Mouse (Mus musculus) gastrocnemius, postnatal 10 days (tissue): ENCODE results near the gene C330021F23Rik. TPM values are rescaled to one million over a fixed set of nuclear protein-coding genes. Genes with fewer than 3 reads are reported as not detected.

Experiments used
- total RNA-seq, 2 experiments: library from RNA; stranded (reverse); gene quantifications; 2 replicates each; pipeline ENCODE4 v1.2.3; 2021

Gene C330021F23Rik
- total RNA-seq, 2 experiments from 2014 or later = 0.21 TPM; not detected in 1

Other genes with a start within 250 kb of the C330021F23Rik start
- gene A430078G23Rik, start 214.6 kb upstream of the C330021F23Rik start, total RNA-seq = under 1 TPM; 0.14 to 0.19 TPM
- 10 to 100 TPM in 1 of 2 experiments, 1 to 10 TPM in 1; 9.3 to 14.2 TPM for gene Arhgef18, start 175.0 kb upstream of the C330021F23Rik start, total RNA-seq
- 1 to 10 TPM; 3.0 to 3.6 TPM for gene Pex11g, start 100.3 kb upstream of the C330021F23Rik start, total RNA-seq
- gene Tex45, start 97.1 kb upstream of the C330021F23Rik start, total RNA-seq = under 1 TPM in 1 of 2 experiments, not detected in 1; 0.14 TPM
- 10 to 100 TPM; 16.0 to 18.7 TPM for gene Zfp358, start 74.9 kb upstream of the C330021F23Rik start, total RNA-seq
- 10 to 100 TPM; 19.0 to 23.9 TPM for gene Mcoln1, start 67.5 kb upstream of the C330021F23Rik start, total RNA-seq
- 10 to 100 TPM; 13.6 to 15.4 TPM for gene Pnpla6, start 52.6 kb upstream of the C330021F23Rik start, total RNA-seq
- gene Camsap3, start 19.3 kb downstream of the C330021F23Rik start, total RNA-seq = 1 to 10 TPM in 1 of 2 experiments, under 1 TPM in 1; 0.97 to 1.5 TPM
- 10 to 100 TPM; 14.9 to 16.4 TPM for gene Xab2, start 53.3 kb downstream of the C330021F23Rik start, total RNA-seq
- gene Pet100, start 53.6 kb downstream of the C330021F23Rik start, total RNA-seq = 10 to 100 TPM; 76.0 to 76.5 TPM
- gene Pcp2, start 57.6 kb downstream of the C330021F23Rik start, total RNA-seq = not detected
- 1 to 10 TPM; 4.0 to 6.7 TPM for gene Stxbp2, start 63.0 kb downstream of the C330021F23Rik start, total RNA-seq
- gene Retn, start 87.8 kb downstream of the C330021F23Rik start, total RNA-seq = under 1 TPM; 0.61 to 0.75 TPM
- gene Mcemp1, start 97.8 kb downstream of the C330021F23Rik start, total RNA-seq = under 1 TPM in 1 of 2 experiments, not detected in 1; 0.41 TPM
- gene Fcor, start 104.4 kb downstream of the C330021F23Rik start, total RNA-seq = 1 to 10 TPM; 1.6 to 2.0 TPM
- gene Trappc5, start 108.3 kb downstream of the C330021F23Rik start, total RNA-seq = 10 to 100 TPM; 24.2 to 24.9 TPM
- 1 to 10 TPM; 1.1 to 1.4 TPM for gene Fcer2a, start 126.2 kb downstream of the C330021F23Rik start, total RNA-seq
- gene Clec4g, start 152.7 kb downstream of the C330021F23Rik start, total RNA-seq = not detected
- gene Cd209a, start 181.0 kb downstream of the C330021F23Rik start, total RNA-seq = not detected